Mouse (Mus musculus) MEL (cell line): Measurements from ENCODE around the gene C130026I21Rik. TPM values are rescaled to one million over a fixed set of nuclear protein-coding genes. Genes with fewer than 3 reads are reported as not detected.

ENCODE experiments used
- DNase-seq: peaks from one replicate; pipeline ENCODE4 v3.0.0; 2011; ENCODE audit warnings: low read depth, low spot score
- H3K27ac ChIP-seq: 2 replicates; pipeline ENCODE4 v1.5.1; 2012; ENCODE audit warnings: low read depth, mild to moderate bottlenecking, control low read depth, low read length, moderate library complexity; ENCODE audit not compliant: control insufficient read depth
- H3K27me3 ChIP-seq, 2 experiments: fragments of 150-350 bp in 1 of 2; sonication (generic) in 1 of 2; 2 replicates each; pipeline ENCODE4 v1.6.1; 2012; ENCODE audit warnings: low read length in 2 of 2, mild to moderate bottlenecking in 2 of 2, improper control_type of control experiment in 1 of 2, moderate library complexity in 1 of 2; ENCODE audit not compliant: insufficient read depth in 2 of 2, control insufficient read depth in 1 of 2
- H3K36me3 ChIP-seq, 2 experiments: 2 replicates each; pipeline ENCODE4 v1.6.1; 2012 to 2014; ENCODE audit warnings: low read length in 2 of 2, improper control_type of control experiment in 1 of 2, inconsistent platforms in 1 of 2, mild to moderate bottlenecking in 1 of 2; ENCODE audit not compliant: insufficient read depth in 2 of 2, control insufficient read depth in 1 of 2
- H3K4me1 ChIP-seq, 2 experiments: fragments of 150-350 bp in 1 of 2; sonication (generic) in 1 of 2; 2 replicates each; pipeline ENCODE4 v1.6.1; 2012; ENCODE audit warnings: low read length in 2 of 2, improper control_type of control experiment in 1 of 2, mild to moderate bottlenecking in 1 of 2; ENCODE audit not compliant: insufficient read depth in 2 of 2, control insufficient read depth in 1 of 2
- H3K4me3 ChIP-seq, 2 experiments: fragments of 150-350 bp in 1 of 2; sonication (generic) in 1 of 2; 2 replicates each; pipeline ENCODE4 v1.5.1; 2012; ENCODE audit warnings: low read depth in 2 of 2, low read length in 2 of 2, mild to moderate bottlenecking in 2 of 2, moderate library complexity in 2 of 2, control low read depth in 1 of 2, improper control_type of control experiment in 1 of 2; ENCODE audit not compliant: control insufficient read depth in 1 of 2, insufficient read depth in 1 of 2
- H3K79me2 ChIP-seq: 2 replicates; pipeline ENCODE4 v1.6.1; 2012; ENCODE audit warnings: mild to moderate bottlenecking, low read length, moderate library complexity; ENCODE audit not compliant: control insufficient read depth, poor library complexity, insufficient read depth
- H3K9ac ChIP-seq: 2 replicates; pipeline ENCODE4 v1.6.1; 2012; ENCODE audit warnings: low read depth, mild to moderate bottlenecking, control low read depth, low read length, moderate library complexity; ENCODE audit not compliant: control insufficient read depth, poor library complexity, severe bottlenecking
- H3K9me3 ChIP-seq: fragments of 150-350 bp; sonication (generic); replicated peaks from 2 replicates; pipeline ENCODE4 v1.6.1; 2012; ENCODE audit warnings: mild to moderate bottlenecking, low read length, improper control_type of control experiment, moderate library complexity; ENCODE audit not compliant: insufficient read depth
- BHLHE40 ChIP-seq: IDR thresholded peaks from 2 replicates; pipeline ENCODE4 v1.6.1; 2012; ENCODE audit warnings: low read depth, mild to moderate bottlenecking, inconsistent platforms, low read length, improper control_type of control experiment, borderline replicate concordance
- CHD1 ChIP-seq: IDR thresholded peaks from 2 replicates; pipeline ENCODE4 v1.6.1; 2012; ENCODE audit warnings: low read depth, mild to moderate bottlenecking, inconsistent platforms, low read length, improper control_type of control experiment
- CHD2 ChIP-seq: IDR thresholded peaks from 2 replicates; pipeline ENCODE4 v1.6.1; 2011; ENCODE audit warnings: low read length, improper control_type of control experiment
- E2F4 ChIP-seq: IDR thresholded peaks from 2 replicates; pipeline ENCODE4 v1.6.1; 2011; ENCODE audit warnings: low read depth, low read length, improper control_type of control experiment, borderline replicate concordance
- ELF1 ChIP-seq: IDR thresholded peaks from 2 replicates; pipeline ENCODE4 v1.6.1; 2014; ENCODE audit warnings: low read depth, mild to moderate bottlenecking, inconsistent platforms, low read length, improper control_type of control experiment, moderate library complexity
- EP300 ChIP-seq, 2 experiments: IDR thresholded peaks; 2 replicates each; pipeline ENCODE4 v1.6.1; 2011; ENCODE audit warnings: improper control_type of control experiment in 2 of 2, low read length in 2 of 2, low read depth in 1 of 2, mild to moderate bottlenecking in 1 of 2
- ETS1 ChIP-seq: IDR thresholded peaks from 2 replicates; pipeline ENCODE4 v1.6.1; 2012; ENCODE audit warnings: low read depth, mild to moderate bottlenecking, inconsistent platforms, low read length, improper control_type of control experiment, moderate library complexity
- GABPA ChIP-seq: IDR thresholded peaks from 2 replicates; pipeline ENCODE4 v1.6.1; 2012; ENCODE audit warnings: low read depth, mild to moderate bottlenecking, inconsistent platforms, low read length, improper control_type of control experiment, moderate library complexity
- HCFC1 ChIP-seq: IDR thresholded peaks from 2 replicates; pipeline ENCODE4 v1.6.1; 2012; ENCODE audit warnings: low read depth, mild to moderate bottlenecking, inconsistent platforms, low read length, improper control_type of control experiment, moderate library complexity
- MAFK ChIP-seq: IDR thresholded peaks from 2 replicates; pipeline ENCODE4 v1.6.1; 2011; ENCODE audit warnings: low read depth, mild to moderate bottlenecking, low read length, improper control_type of control experiment, borderline replicate concordance
- MAX ChIP-seq: IDR thresholded peaks from 2 replicates; pipeline ENCODE4 v1.6.1; 2011; ENCODE audit warnings: low read length, improper control_type of control experiment
- MAZ ChIP-seq: IDR thresholded peaks from 2 replicates; pipeline ENCODE4 v1.6.1; 2012; ENCODE audit warnings: low read depth, mild to moderate bottlenecking, inconsistent platforms, low read length, improper control_type of control experiment
- MYB ChIP-seq: IDR thresholded peaks from 2 replicates; pipeline ENCODE4 v1.6.1; 2011; ENCODE audit warnings: mild to moderate bottlenecking, low read depth, low read length, improper control_type of control experiment
- MYC ChIP-seq: IDR thresholded peaks from 2 replicates; pipeline ENCODE4 v1.6.1; 2011; ENCODE audit warnings: low read depth, mild to moderate bottlenecking, low read length, improper control_type of control experiment, moderate library complexity
- POLR2AphosphoS2 ChIP-seq: IDR thresholded peaks from 2 replicates; pipeline ENCODE4 v1.6.1; 2011; ENCODE audit warnings: low read length, improper control_type of control experiment
- POLR2AphosphoS5 ChIP-seq: IDR thresholded peaks from 2 replicates; pipeline ENCODE4 v1.6.1; 2012; ENCODE audit warnings: low read depth, borderline replicate concordance, mild to moderate bottlenecking, inconsistent platforms, low read length, moderate library complexity, mixed read lengths
- SMC3 ChIP-seq: IDR thresholded peaks from 2 replicates; pipeline ENCODE4 v1.6.1; 2011; ENCODE audit warnings: low read depth, low read length, improper control_type of control experiment
- TAL1 ChIP-seq: IDR thresholded peaks from 2 replicates; pipeline ENCODE4 v1.6.1; 2012; ENCODE audit warnings: mild to moderate bottlenecking, inconsistent platforms, low read length, moderate library complexity, mixed read lengths
- TBP ChIP-seq: IDR thresholded peaks from 2 replicates; pipeline ENCODE4 v1.8.0; 2011; ENCODE audit warnings: low read depth, low read length, improper control_type of control experiment
- UBTF ChIP-seq: IDR thresholded peaks from 2 replicates; pipeline ENCODE4 v1.6.1; 2012; ENCODE audit warnings: low read depth, mild to moderate bottlenecking, inconsistent platforms, low read length, improper control_type of control experiment, moderate library complexity, borderline replicate concordance; ENCODE audit not compliant: insufficient read depth
- USF1 ChIP-seq: IDR thresholded peaks from 2 replicates; pipeline ENCODE4 v1.6.1; 2014; ENCODE audit warnings: low read depth, mild to moderate bottlenecking, inconsistent platforms, low read length, improper control_type of control experiment, moderate library complexity
- ZC3H11A ChIP-seq: IDR thresholded peaks from 2 replicates; pipeline ENCODE4 v1.6.1; 2012; ENCODE audit warnings: low read depth, mild to moderate bottlenecking, inconsistent platforms, low read length, improper control_type of control experiment
- ZKSCAN1 ChIP-seq: IDR thresholded peaks from 2 replicates; pipeline ENCODE4 v1.6.1; 2012; ENCODE audit warnings: low read depth, mild to moderate bottlenecking, inconsistent platforms, low read length, improper control_type of control experiment, moderate library complexity
- ZMIZ1 ChIP-seq: IDR thresholded peaks from 2 replicates; pipeline ENCODE4 v1.6.1; 2012; ENCODE audit warnings: low read depth, mild to moderate bottlenecking, inconsistent platforms, low read length, improper control_type of control experiment, moderate library complexity
- ZNF384 ChIP-seq: IDR thresholded peaks from 2 replicates; pipeline ENCODE4 v1.6.1; 2012; ENCODE audit warnings: low read depth, mild to moderate bottlenecking, inconsistent platforms, low read length, improper control_type of control experiment
- polyA plus RNA-seq, 2 experiments: library from polyadenylated mRNA; stranded (reverse) in 1 of 2; unstranded in 1 of 2; fragments of >175 nt in 1 of 2; fragments of >200 nt in 1 of 2; gene quantifications; 2 replicates each; pipeline versions ENCODE4 v1.2.1 to v1.2.4; 2012; ENCODE audit warnings: low replicate concordance in 2 of 2, low read depth in 1 of 2; ENCODE audit not compliant: insufficient read length in 2 of 2, insufficient read depth in 1 of 2, missing spikeins in 1 of 2
- total RNA-seq: library from RNA; depleted of rRNA; stranded (reverse); fragments of 300-350 nt; gene quantifications from 2 replicates; pipeline ENCODE4 v1.2.3, GENCODE M21; 2012

C130026I21Rik gene
- total and polyA plus RNA-seq, 3 experiments: 1.5 to 2.2 TPM; not detected in 1

DNA sequence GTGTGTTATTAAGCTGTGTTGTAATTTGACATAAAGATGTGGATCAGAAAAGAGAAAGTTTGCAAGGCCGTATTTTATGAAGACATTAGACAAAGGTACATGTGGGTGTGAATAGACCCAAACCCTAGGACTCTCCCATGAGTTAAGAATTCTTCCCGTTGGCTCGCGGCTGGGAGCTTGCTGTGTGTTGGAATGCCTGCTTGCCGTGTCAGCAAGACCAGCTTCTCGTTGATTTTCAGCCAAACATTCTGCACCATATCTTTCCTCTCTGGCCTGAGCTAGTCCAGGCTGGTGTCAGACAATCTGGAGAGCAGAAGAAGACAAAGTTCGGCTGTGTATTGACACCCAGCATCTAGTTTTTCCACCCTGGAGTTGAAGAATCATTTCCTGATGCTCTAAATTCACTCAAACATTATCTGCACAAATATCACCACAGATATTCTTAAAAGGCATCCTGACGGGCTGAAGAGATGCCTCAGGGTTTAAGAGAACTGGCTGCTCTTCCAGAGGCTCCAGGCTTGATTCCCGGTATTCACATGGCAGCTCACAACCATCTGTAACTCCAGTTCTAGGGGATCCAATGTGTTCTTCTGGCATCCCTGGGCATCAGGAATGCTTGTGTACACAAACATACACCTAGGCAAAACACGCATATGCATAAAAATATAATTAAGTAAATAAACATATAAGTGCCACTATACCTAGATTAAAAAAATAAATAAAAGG, 317.7 kb downstream of the C130026I21Rik start:
- H3K27me3 ChIP-seq: no peaks in the 10 kb centered on the region
- no peaks in the 10 kb centered on the region for H3K9me3 ChIP-seq
- no peaks in the 10 kb centered on the region for H3K36me3 ChIP-seq
- DNase-seq: no peak
- no peak overlapping the region for H3K4me3 ChIP-seq
- TF ChIP-seq ELF1: no peak
- no peak for TF ChIP-seq TBP
- TF ChIP-seq USF1: no peak
- no peak for TF ChIP-seq ZNF384
- TF ChIP-seq E2F4: no peak
- TF ChIP-seq ETS1: no peak
- TF ChIP-seq TAL1: no peak
- no peak for TF ChIP-seq BHLHE40
- TF ChIP-seq ZMIZ1: no peak
- no peak for TF ChIP-seq MYC
- no peak for TF ChIP-seq MAZ
- no peak for TF ChIP-seq HCFC1
- no peak for TF ChIP-seq SMC3
- TF ChIP-seq MYB: no peak
- no peak for TF ChIP-seq ZC3H11A
- TF ChIP-seq POLR2AphosphoS5: no peak
- no peak for TF ChIP-seq GABPA
- TF ChIP-seq UBTF: no peak
- H3K79me2 ChIP-seq: no peaks in the 10 kb centered on the region
- no peaks in the 10 kb centered on the region for H3K4me1 ChIP-seq
- no peak overlapping the region for H3K9ac ChIP-seq
- no peak overlapping the region for H3K27ac ChIP-seq

GRCm38 (mm10) chr1:84951566-84951965, 318.8 kb downstream of the C130026I21Rik start:
- TF ChIP-seq E2F4 (no peak), ZNF384 (no peak), ZC3H11A (no peak), MYC (no peak), MAX (no peak), CHD2 (no peak), MAFK (no peak), EP300 (IDR thresholded peaks at IDR 0.05; ENCODE audit: low read depth in 1 of 2, low read length in 2 of 2) (no peak), TAL1 (no peak), BHLHE40 (no peak), ZKSCAN1 (no peak), CHD1 (no peak), POLR2AphosphoS2 (no peak), ZMIZ1 (no peak), HCFC1 (no peak), TBP (no peak)
- H3K9me3 ChIP-seq: no peaks in the 10 kb centered on the region
- H3K36me3 ChIP-seq: no peaks in the 10 kb centered on the region
- no peak overlapping the region for H3K9ac ChIP-seq
- H3K4me3 ChIP-seq: no peak overlapping the region
- H3K27ac ChIP-seq: no peak overlapping the region
- no peaks in the 10 kb centered on the region for H3K79me2 ChIP-seq
- H3K4me1 ChIP-seq: no peaks in the 10 kb centered on the region
- DNase-seq: no peak
- H3K27me3 ChIP-seq: no peaks in the 10 kb centered on the region
